Mouse (Mus musculus) heart, postnatal 0 days (tissue): ENCODE measurements at regions not wholly inside any gene's neighbourhood (a gene's known extent, or its start where the extent isn't known, plus 50 kb on each side); places are given as distances from the start of the nearest gene placed in this dataset.

ENCODE experiments used
- ATAC-seq: fragments of 200-750 bp; cut with Nextera tagmentation; 2 replicates; pipeline ENCODE4 v1.8.0; 2017; ENCODE audit warnings: low read depth, moderate number of reproducible peaks, moderate library complexity; ENCODE audit not compliant: insufficient read depth
- DNase-seq: peaks from one replicate; pipeline ENCODE4 v3.0.0-alpha.2; 2016; ENCODE audit warnings: low spot score
- H3K27ac ChIP-seq: fragments of 300-500 bp; sonication (generic); 2 replicates; pipeline ENCODE4 v1.5.1; 2014; ENCODE audit warnings: low read depth, mild to moderate bottlenecking
- H3K27me3 ChIP-seq: fragments of 300-500 bp; sonication (generic); 2 replicates; pipeline ENCODE4 v1.6.1; 2014; ENCODE audit warnings: low read length, mixed read lengths; ENCODE audit not compliant: control insufficient read depth, insufficient read depth
- H3K36me3 ChIP-seq: fragments of 300-500 bp; sonication (generic); replicated peaks from 2 replicates; pipeline ENCODE4 v1.6.1; 2014; ENCODE audit warnings: low read length, mixed read lengths; ENCODE audit not compliant: control insufficient read depth, insufficient read depth
- H3K4me1 ChIP-seq: fragments of 300-500 bp; sonication (generic); 2 replicates; pipeline ENCODE4 v1.6.1; 2014; ENCODE audit warnings: antibody characterized with exemption; ENCODE audit not compliant: control insufficient read depth, insufficient read depth
- H3K4me2 ChIP-seq: fragments of 300-500 bp; sonication (generic); 2 replicates; pipeline ENCODE4 v1.6.1; 2014; ENCODE audit warnings: low read depth, mild to moderate bottlenecking, low read length, moderate library complexity
- H3K4me3 ChIP-seq: fragments of 300-500 bp; sonication (generic); 2 replicates; pipeline ENCODE4 v1.5.1; 2014; ENCODE audit warnings: low read depth, low read length
- H3K9ac ChIP-seq: fragments of 300-500 bp; sonication (generic); replicated peaks from 2 replicates; pipeline ENCODE4 v1.6.1; 2014; ENCODE audit warnings: low read depth, low read length, mixed read lengths
- H3K9me3 ChIP-seq: fragments of 300-500 bp; sonication (generic); replicated peaks from 2 replicates; pipeline ENCODE4 v1.6.1; 2016; ENCODE audit warnings: low read length; ENCODE audit not compliant: control insufficient read depth
- CTCF ChIP-seq: IDR thresholded peaks from 2 replicates; pipeline ENCODE4 v1.5.1; 2016; ENCODE audit warnings: antibody characterized with exemption, control low read depth, low read depth
- EP300 ChIP-seq: IDR thresholded peaks from 2 replicates; pipeline ENCODE4 v1.6.1; 2016; ENCODE audit warnings: antibody characterized with exemption, low read depth
- WGBS: fragments of 180-500 bp; shearing (Covaris S2); extraction: QIAGEN DNeasy Blood & Tissue Kit; methylation state at CpG from one replicate; pipeline ENCODE4 v1.1.7; 2014; 5-methylcytosine and 5-hydroxymethylcytosine counted together

GRCm38 (mm10) chr13:5802079-5802478, 59.2 kb upstream of the Klf6 start:
- Histone ChIP-seq H3K27ac (peak overlapping the region; percentile 90), H3K36me3 (no peaks in the 10 kb centered on the region), H3K4me3 (no peak overlapping the region), H3K27me3 (no peaks in the 10 kb centered on the region), H3K4me2 (no peak overlapping the region), H3K9me3 (no peaks in the 10 kb centered on the region), H3K4me1 (peaks cover 29% of the 10 kb centered on the region; the same call in 1 of the 2 replicates), H3K9ac (no peak overlapping the region)
- WGBS, result 34% methylated on average over 7 of the region's 7 CpGs
- DNase-seq (peak; percentile 64), ATAC-seq (peak; percentile 38; the same call in 1 of the 2 replicates)
- TF ChIP-seq EP300, result no peak
- no peak for TF ChIP-seq CTCF

GRCm38 (mm10) chr13:5802826-5803225, 58.5 kb upstream of the Klf6 start:
- Histone ChIP-seq H3K9me3 (no peaks in the 10 kb centered on the region), H3K4me3 (no peak overlapping the region), H3K9ac (no peak overlapping the region), H3K4me2 (0 out of 2 replicates have a peak overlapping the region, but pooled peaks have one; percentile 9), H3K27me3 (no peaks in the 10 kb centered on the region), H3K27ac (peak overlapping the region; percentile 90), H3K4me1 (peaks cover 29% of the 10 kb centered on the region; the same call in 1 of the 2 replicates), H3K36me3 (no peaks in the 10 kb centered on the region)
- DNase-seq, result peak; percentile 38
- 44% methylated on average over 14 of the region's 14 CpGs for WGBS
- TF ChIP-seq CTCF, result no peak
- TF ChIP-seq EP300, result no peak
- ATAC-seq, result peak; percentile 52; the same call in 1 of the 2 replicates

GRCm38 (mm10) chr13:5803540-5804380, 57.5 kb upstream of the Klf6 start:
- no peaks in the 10 kb centered on the region for H3K9me3 ChIP-seq
- TF ChIP-seq EP300, result peak; percentile 88
- no peak for TF ChIP-seq CTCF
- peaks cover 29% of the 10 kb centered on the region; the same call in 1 of the 2 replicates for H3K4me1 ChIP-seq
- no peak overlapping the region for H3K9ac ChIP-seq
- DNase-seq, result peak; percentile 87
- no peaks in the 10 kb centered on the region for H3K27me3 ChIP-seq
- no peaks in the 10 kb centered on the region for H3K36me3 ChIP-seq
- ATAC-seq, result peak; percentile 86
- H3K4me2 ChIP-seq, result 0 out of 2 replicates have a peak overlapping the region, but pooled peaks have one; percentile 0
- peak overlapping the region; percentile 90 for H3K27ac ChIP-seq
- 17% methylated on average over 6 of the region's 6 CpGs for WGBS
- H3K4me3 ChIP-seq, result no peak overlapping the region

DNA sequence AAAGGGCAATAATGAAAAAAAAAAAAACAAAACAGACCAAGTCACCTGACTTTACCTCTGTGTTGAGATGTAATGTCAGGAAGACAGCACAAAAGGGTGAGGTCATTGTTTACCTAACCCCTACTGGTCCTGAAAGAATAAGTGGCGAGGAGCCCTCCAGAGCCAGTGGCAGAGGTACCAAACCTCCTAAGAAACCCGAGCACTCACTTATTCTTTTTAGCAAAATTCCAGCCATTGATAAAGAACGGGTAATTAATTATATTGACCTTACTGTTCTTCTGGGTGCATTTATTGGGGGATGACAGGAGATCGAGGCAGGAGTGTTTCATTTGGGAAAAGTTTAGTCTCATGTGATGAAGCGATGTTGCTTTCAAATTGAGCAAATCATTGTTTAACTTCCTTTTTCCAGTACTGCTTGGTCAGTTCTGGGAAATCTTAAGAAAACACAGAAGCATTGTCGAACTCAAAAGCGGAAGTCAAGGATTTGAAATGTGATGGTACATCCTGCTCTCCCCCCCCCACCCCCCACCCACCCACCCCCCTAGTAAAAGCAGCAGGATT, 56.8 kb upstream of the Klf6 start:
- TF ChIP-seq CTCF (no peak), EP300 (no peak)
- Histone ChIP-seq H3K27ac (peak overlapping the region; percentile 90), H3K9me3 (no peaks in the 10 kb centered on the region), H3K9ac (no peak overlapping the region), H3K4me3 (no peak overlapping the region), H3K4me2 (no peak overlapping the region), H3K27me3 (no peaks in the 10 kb centered on the region), H3K36me3 (no peaks in the 10 kb centered on the region), H3K4me1 (peaks cover 29% of the 10 kb centered on the region; the same call in 1 of the 2 replicates)
- 42% methylated on average over 7 of the region's 7 CpGs for WGBS
- ATAC-seq (no peak), DNase-seq (peak; percentile 41)

DNA sequence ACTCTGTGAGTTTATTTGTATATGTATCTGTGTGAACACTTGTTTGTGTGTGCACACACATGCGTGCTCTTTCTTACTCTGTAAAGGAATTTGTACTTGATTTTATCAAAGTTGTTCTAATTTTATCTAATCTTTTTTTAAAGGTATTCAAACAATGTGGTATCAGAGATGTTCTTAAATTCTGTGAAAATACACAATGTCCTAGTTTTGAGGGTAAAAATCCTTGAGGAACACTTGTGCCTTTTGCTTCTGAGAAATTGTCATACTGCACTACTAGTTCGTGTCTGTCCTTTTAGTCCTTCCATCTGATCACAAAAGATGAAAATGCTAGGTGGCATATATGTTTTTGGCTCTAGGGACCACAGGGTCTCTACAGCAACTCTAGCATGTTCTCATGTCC, 52.9 kb upstream of the Klf6 start:
- TF ChIP-seq EP300 (no peak), CTCF (no peak)

More for the DNA sequence above, 52.9 kb upstream of the Klf6 start:
- no peaks in the 10 kb centered on the region for H3K36me3 ChIP-seq
- no peak overlapping the region for H3K4me3 ChIP-seq
- no peak for ATAC-seq
- DNase-seq, result no peak
- WGBS, result 68% methylated on average over 2 of the region's 2 CpGs
- no peaks in the 10 kb centered on the region for H3K9me3 ChIP-seq
- H3K9ac ChIP-seq, result no peak overlapping the region
- no peaks in the 10 kb centered on the region for H3K27me3 ChIP-seq
- H3K27ac ChIP-seq, result no peak overlapping the region
- no peak overlapping the region for H3K4me2 ChIP-seq
- H3K4me1 ChIP-seq, result peaks cover 12% of the 10 kb centered on the region; the same call in 1 of the 2 replicates
